Mouse (Mus musculus): Measurements from ENCODE around the gene Gna12. TPM values are rescaled to one million over a fixed set of nuclear protein-coding genes. Genes with fewer than 3 reads are reported as not detected.

Gna12 gene
- polyA plus RNA-seq, 1 experiment from 2014 or later = 17.2 TPM

- no peaks in the 10 kb centered on the region for H3K27me3 ChIP-seq (ENCODE audit: control insufficient read depth, insufficient read depth, low read length)
- no peaks in the 10 kb centered on the region for H3K9me3 ChIP-seq (ENCODE audit: control insufficient read depth, low read length)
- no peak overlapping the region for H3K4me2 ChIP-seq (replicated peaks; ENCODE audit: low read depth, low read length)
- no peaks in the 10 kb centered on the region for H3K36me3 ChIP-seq (ENCODE audit: control insufficient read depth, insufficient read depth, low read length)
- H3K27ac ChIP-seq (ENCODE audit: low read depth, low read length) = no peak overlapping the region
- no peak overlapping the region for H3K9ac ChIP-seq (ENCODE audit: low read depth, low read length)
- 64% methylated on average over 5 of the region's 5 CpGs for WGBS
- DNase-seq (ENCODE audit: low spot score) (no peak), ATAC-seq (ENCODE audit: low FRiP score) (no peak)
- H3K4me1 ChIP-seq (replicated peaks; ENCODE audit: control insufficient read depth, insufficient read depth, low read length) = peaks cover 2% of the 10 kb centered on the region; the same call in 1 of the 2 replicates
- H3K4me3 ChIP-seq (ENCODE audit: low read depth, low read length) = no peak overlapping the region
These were observed 15.8 kb downstream of the Gna12 start for GRCm38 (mm10) chr5:140814403-140814802.

- Histone ChIP-seq H3K4me2 (replicated peaks; ENCODE audit: low read depth, low read length) (no peak overlapping the region), H3K4me1 (replicated peaks; ENCODE audit: control insufficient read depth, insufficient read depth, low read length) (peaks cover 2% of the 10 kb centered on the region; the same call in 1 of the 2 replicates), H3K4me3 (ENCODE audit: low read depth, low read length) (no peak overlapping the region), H3K9me3 (ENCODE audit: control insufficient read depth, low read length) (no peaks in the 10 kb centered on the region), H3K9ac (ENCODE audit: low read depth, low read length) (no peak overlapping the region), H3K27me3 (ENCODE audit: control insufficient read depth, insufficient read depth, low read length) (no peaks in the 10 kb centered on the region), H3K36me3 (ENCODE audit: control insufficient read depth, insufficient read depth, low read length) (no peaks in the 10 kb centered on the region), H3K27ac (ENCODE audit: low read depth, low read length) (no peak overlapping the region)
- WGBS = 58% methylated on average over 4 of the region's 4 CpGs
- ATAC-seq (ENCODE audit: low FRiP score) = no peak
- no peak for DNase-seq (ENCODE audit: low spot score)
These were observed 17.5 kb downstream of the Gna12 start for GRCm38 (mm10) chr5:140812699-140813098.

GRCm38 (mm10) chr5:140812063-140812462, 18.2 kb downstream of the Gna12 start:
- H3K9me3 ChIP-seq (ENCODE audit: control insufficient read depth, low read length) = no peaks in the 10 kb centered on the region
- H3K9ac ChIP-seq (ENCODE audit: low read depth, low read length) = no peak overlapping the region
- WGBS = 80% methylated on average over 5 of the region's 5 CpGs
- H3K27ac ChIP-seq (ENCODE audit: low read depth, low read length) = no peak overlapping the region
- peaks cover 2% of the 10 kb centered on the region; the same call in 1 of the 2 replicates for H3K4me1 ChIP-seq (replicated peaks; ENCODE audit: control insufficient read depth, insufficient read depth, low read length)
- ATAC-seq (ENCODE audit: low FRiP score) (no peak), DNase-seq (ENCODE audit: low spot score) (no peak)
- no peaks in the 10 kb centered on the region for H3K36me3 ChIP-seq (ENCODE audit: control insufficient read depth, insufficient read depth, low read length)
- no peak overlapping the region for H3K4me2 ChIP-seq (replicated peaks; ENCODE audit: low read depth, low read length)
- H3K4me3 ChIP-seq (ENCODE audit: low read depth, low read length) = no peak overlapping the region
- no peaks in the 10 kb centered on the region for H3K27me3 ChIP-seq (ENCODE audit: control insufficient read depth, insufficient read depth, low read length)

GRCm38 (mm10) chr5:140811390-140811789, 18.8 kb downstream of the Gna12 start:
- Histone ChIP-seq H3K4me2 (replicated peaks; ENCODE audit: low read depth, low read length) (no peak overlapping the region), H3K27me3 (ENCODE audit: control insufficient read depth, insufficient read depth, low read length) (no peaks in the 10 kb centered on the region), H3K9me3 (ENCODE audit: control insufficient read depth, low read length) (no peaks in the 10 kb centered on the region), H3K27ac (ENCODE audit: low read depth, low read length) (no peak overlapping the region), H3K4me1 (replicated peaks; ENCODE audit: control insufficient read depth, insufficient read depth, low read length) (peaks cover 2% of the 10 kb centered on the region; the same call in 1 of the 2 replicates), H3K36me3 (ENCODE audit: control insufficient read depth, insufficient read depth, low read length) (no peaks in the 10 kb centered on the region), H3K9ac (ENCODE audit: low read depth, low read length) (no peak overlapping the region), H3K4me3 (ENCODE audit: low read depth, low read length) (no peak overlapping the region)
- WGBS = 65% methylated on average over 2 of the region's 2 CpGs
- no peak for ATAC-seq (ENCODE audit: low FRiP score)
- DNase-seq (ENCODE audit: low spot score) = no peak

- Histone ChIP-seq H3K4me1 (replicated peaks; ENCODE audit: control insufficient read depth, insufficient read depth, low read length) (no peaks in the 10 kb centered on the region), H3K27me3 (ENCODE audit: control insufficient read depth, insufficient read depth, low read length) (no peaks in the 10 kb centered on the region), H3K4me2 (replicated peaks; ENCODE audit: low read depth, low read length) (no peak overlapping the region), H3K9me3 (ENCODE audit: control insufficient read depth, low read length) (no peaks in the 10 kb centered on the region), H3K4me3 (ENCODE audit: low read depth, low read length) (no peak overlapping the region), H3K36me3 (ENCODE audit: control insufficient read depth, insufficient read depth, low read length) (no peaks in the 10 kb centered on the region), H3K9ac (ENCODE audit: low read depth, low read length) (no peak overlapping the region), H3K27ac (ENCODE audit: low read depth, low read length) (no peak overlapping the region)
- WGBS = 44% methylated on average over 2 of the region's 2 CpGs
- DNase-seq (ENCODE audit: low spot score) (no peak), ATAC-seq (ENCODE audit: low FRiP score) (no peak)
These were observed 23.3 kb downstream of the Gna12 start for GRCm38 (mm10) chr5:140806939-140807338.

GRCm38 (mm10) chr5:140806252-140806651, 24.0 kb downstream of the Gna12 start:
- no peaks in the 10 kb centered on the region for H3K9me3 ChIP-seq (ENCODE audit: control insufficient read depth, low read length)
- no peaks in the 10 kb centered on the region for H3K27me3 ChIP-seq (ENCODE audit: control insufficient read depth, insufficient read depth, low read length)
- no peak for ATAC-seq (ENCODE audit: low FRiP score)
- no peaks in the 10 kb centered on the region for H3K4me1 ChIP-seq (replicated peaks; ENCODE audit: control insufficient read depth, insufficient read depth, low read length)
- H3K4me3 ChIP-seq (ENCODE audit: low read depth, low read length) = no peak overlapping the region
- 96% methylated on average over 2 of the region's 2 CpGs for WGBS
- H3K27ac ChIP-seq (ENCODE audit: low read depth, low read length) = no peak overlapping the region
- no peak overlapping the region for H3K9ac ChIP-seq (ENCODE audit: low read depth, low read length)
- H3K36me3 ChIP-seq (ENCODE audit: control insufficient read depth, insufficient read depth, low read length) = no peaks in the 10 kb centered on the region
- no peak overlapping the region for H3K4me2 ChIP-seq (replicated peaks; ENCODE audit: low read depth, low read length)
- DNase-seq (ENCODE audit: low spot score) = no peak

GRCm38 (mm10) chr5:140801782-140802181, 28.4 kb downstream of the Gna12 start:
- Histone ChIP-seq H3K9ac (ENCODE audit: low read depth, low read length) (no peak overlapping the region), H3K36me3 (ENCODE audit: control insufficient read depth, insufficient read depth, low read length) (no peaks in the 10 kb centered on the region), H3K9me3 (ENCODE audit: control insufficient read depth, low read length) (no peaks in the 10 kb centered on the region), H3K27me3 (ENCODE audit: control insufficient read depth, insufficient read depth, low read length) (no peaks in the 10 kb centered on the region), H3K4me2 (replicated peaks; ENCODE audit: low read depth, low read length) (no peak overlapping the region), H3K4me3 (ENCODE audit: low read depth, low read length) (no peak overlapping the region), H3K4me1 (replicated peaks; ENCODE audit: control insufficient read depth, insufficient read depth, low read length) (no peaks in the 10 kb centered on the region), H3K27ac (ENCODE audit: low read depth, low read length) (no peak overlapping the region)
- DNase-seq (ENCODE audit: low spot score) = no peak
- no peak for ATAC-seq (ENCODE audit: low FRiP score)
- WGBS = 95% methylated on average over 5 of the region's 5 CpGs

- no peak overlapping the region for H3K4me2 ChIP-seq (replicated peaks; ENCODE audit: low read depth, low read length)
- 88% methylated on average over 6 of the region's 6 CpGs for WGBS
- H3K9me3 ChIP-seq (ENCODE audit: control insufficient read depth, low read length) = no peaks in the 10 kb centered on the region
- H3K36me3 ChIP-seq (ENCODE audit: control insufficient read depth, insufficient read depth, low read length) = no peaks in the 10 kb centered on the region
- no peaks in the 10 kb centered on the region for H3K4me1 ChIP-seq (replicated peaks; ENCODE audit: control insufficient read depth, insufficient read depth, low read length)
- DNase-seq (ENCODE audit: low spot score) = no peak
- H3K9ac ChIP-seq (ENCODE audit: low read depth, low read length) = no peak overlapping the region
- no peak for ATAC-seq (ENCODE audit: low FRiP score)
- H3K4me3 ChIP-seq (ENCODE audit: low read depth, low read length) = no peak overlapping the region
- no peak overlapping the region for H3K27ac ChIP-seq (ENCODE audit: low read depth, low read length)
- H3K27me3 ChIP-seq (ENCODE audit: control insufficient read depth, insufficient read depth, low read length) = no peaks in the 10 kb centered on the region
These were observed 29.8 kb downstream of the Gna12 start for GRCm38 (mm10) chr5:140800288-140800923.

- DNase-seq (ENCODE audit: low spot score) (no peak), ATAC-seq (ENCODE audit: low FRiP score) (no peak)
- no peak overlapping the region for H3K27ac ChIP-seq (ENCODE audit: low read depth, low read length)
- no peaks in the 10 kb centered on the region for H3K9me3 ChIP-seq (ENCODE audit: control insufficient read depth, low read length)
- H3K27me3 ChIP-seq (ENCODE audit: control insufficient read depth, insufficient read depth, low read length) = no peaks in the 10 kb centered on the region
- WGBS = 46% methylated on average over 2 of the region's 2 CpGs
- H3K4me3 ChIP-seq (ENCODE audit: low read depth, low read length) = no peak overlapping the region
- H3K4me1 ChIP-seq (replicated peaks; ENCODE audit: control insufficient read depth, insufficient read depth, low read length) = no peaks in the 10 kb centered on the region
- H3K36me3 ChIP-seq (ENCODE audit: control insufficient read depth, insufficient read depth, low read length) = no peaks in the 10 kb centered on the region
- H3K9ac ChIP-seq (ENCODE audit: low read depth, low read length) = no peak overlapping the region
- H3K4me2 ChIP-seq (replicated peaks; ENCODE audit: low read depth, low read length) = no peak overlapping the region
These were observed 31.0 kb downstream of the Gna12 start for GRCm38 (mm10) chr5:140799190-140799589.

Measured in hindbrain, embryonic 11.5 days (tissue).